Mouse (Mus musculus) ES-Bruce4 (cell line): ENCODE results near the gene Cpa5.

Experiments
- CTCF ChIP-seq: IDR thresholded peaks from one replicate; pipeline ENCODE4 v1.8.1; 2011; ENCODE audit warnings: low read depth, low read length
- EP300 ChIP-seq: IDR thresholded peaks from 2 replicates; pipeline ENCODE4 v1.6.1; 2011; ENCODE audit warnings: low read depth, low read length; ENCODE audit not compliant: insufficient read depth
- POLR2A ChIP-seq: IDR thresholded peaks from one replicate; pipeline ENCODE4 v1.8.1; 2011; ENCODE audit warnings: low read length; ENCODE audit not compliant: insufficient read depth

DNA sequence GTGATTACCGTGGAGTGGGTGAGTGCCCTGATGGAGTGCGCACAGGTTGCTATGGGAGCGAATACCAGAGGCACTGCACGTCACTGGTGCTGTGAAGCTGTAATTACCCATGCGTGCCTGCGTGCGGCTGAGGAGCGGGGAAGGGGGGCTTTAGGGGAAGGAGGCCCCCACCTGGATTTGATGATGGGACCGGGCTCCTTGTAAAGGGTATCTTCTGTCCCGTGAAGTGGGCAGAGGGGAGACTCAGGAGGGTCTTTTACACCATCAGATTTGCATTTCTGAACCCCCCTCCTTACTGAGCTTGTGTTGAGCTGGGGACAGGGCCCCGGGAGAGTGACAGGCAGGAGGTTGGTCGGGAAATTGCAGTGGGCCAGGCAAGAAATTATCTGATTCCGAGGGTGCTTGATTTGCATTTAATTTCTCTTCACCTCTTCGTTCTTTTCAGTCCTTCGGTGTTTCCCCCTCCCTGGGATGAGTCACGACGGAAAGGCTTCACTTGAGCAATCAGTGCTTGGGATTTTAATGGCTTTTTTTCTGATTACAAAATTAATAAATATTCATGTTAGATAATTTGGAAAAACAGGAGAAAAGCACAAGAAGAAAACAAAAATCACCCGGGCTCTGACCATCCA is 7.3 kb downstream of the Cpa5 start:
- TF ChIP-seq POLR2A (no peak), CTCF (no peak), EP300 (no peak)
